ENCODE assay signal across 35 mouse cellular contexts in the genomic region with DNA sequence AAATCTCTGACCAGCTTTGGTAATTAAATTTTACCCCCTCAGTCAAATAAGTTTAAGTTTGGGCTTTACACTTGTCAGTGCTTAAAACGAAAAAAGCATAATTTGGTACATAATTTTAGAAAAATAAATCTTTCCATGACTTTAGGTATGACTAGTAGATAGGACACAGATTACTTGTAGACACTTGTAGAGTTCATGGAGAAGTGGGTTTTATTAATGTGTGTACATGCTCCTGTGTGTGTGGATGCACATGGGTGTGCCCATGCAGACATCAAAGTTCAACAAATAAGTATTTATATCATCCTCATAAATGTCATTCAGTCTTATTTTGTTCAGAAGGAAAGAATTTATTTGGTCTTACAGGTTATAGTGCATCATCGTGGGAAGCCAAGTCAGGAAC.
"Had no signal": no experiment of that assay in that cellular context is flagged by ENCODE, and none has a peak within 500 bp of the region (broad histone marks: within the 10 kb centered on the region; RNA-seq: fewer than 3 reads in every experiment).

No protein-coding gene starts in this region.

- DNase-seq: heart, postnatal 10 days; heart, postnatal 14 days; heart, postnatal 36 days; heart, postnatal 4 days; kidney, adult 11 months; kidney, adult 18-20 months; kidney, adult 2 months; kidney, adult 8-10 months; kidney, adult 9 months; kidney, postnatal 10 days; kidney, postnatal 14 days; kidney, postnatal 25 days; kidney, postnatal 36 days; kidney, postnatal 4 days; layer of hippocampus, adult 9-11 months; layer of hippocampus, postnatal 36 days had no signal

- H3K4me1 ChIP-seq: heart, embryonic 10.5 days; heart, embryonic 12.5 days; heart, embryonic 13.5 days; heart, embryonic 15.5 days; hindbrain, embryonic 10.5 days; hindbrain, embryonic 12.5 days; hindbrain, embryonic 15.5 days; intestine, embryonic 15.5 days; kidney, embryonic 15.5 days had no signal

- H3K9me3 ChIP-seq: heart, embryonic 10.5 days; heart, embryonic 12.5 days; heart, embryonic 13.5 days; heart, embryonic 15.5 days; hindbrain, embryonic 10.5 days; hindbrain, embryonic 12.5 days; hindbrain, embryonic 13.5 days; hindbrain, embryonic 15.5 days; intestine, embryonic 15.5 days; kidney, embryonic 15.5 days had no signal

- H3K4me3 ChIP-seq: heart, embryonic 10.5 days; heart, embryonic 12.5 days; heart, embryonic 13.5 days; heart, embryonic 15.5 days; hindbrain, embryonic 10.5 days; hindbrain, embryonic 12.5 days; hindbrain, embryonic 13.5 days; hindbrain, embryonic 15.5 days; intestine, embryonic 15.5 days; kidney, embryonic 15.5 days; layer of hippocampus, adult 2 months had no signal

- H3K27ac ChIP-seq: heart, embryonic 10.5 days; heart, embryonic 13.5 days; heart, embryonic 15.5 days; hindbrain, embryonic 10.5 days; hindbrain, embryonic 12.5 days; hindbrain, embryonic 13.5 days; hindbrain, embryonic 14.5 days; hindbrain, embryonic 15.5 days; hindbrain, postnatal 0 days; intestine, embryonic 15.5 days; kidney, embryonic 15.5 days; kidney, postnatal 0 days; layer of hippocampus, adult 2 months had no signal

- H3K4me2 ChIP-seq: heart, embryonic 11.5 days; heart, embryonic 12.5 days; heart, embryonic 13.5 days; heart, embryonic 15.5 days; hindbrain, embryonic 12.5 days; hindbrain, embryonic 13.5 days; hindbrain, embryonic 14.5 days; hindbrain, embryonic 15.5 days; intestine, embryonic 15.5 days; kidney, embryonic 15.5 days had no signal

- ATAC-seq: hindbrain, embryonic 16.5 days; hindbrain, postnatal 0 days; inflammation-experienced regulatory T-cells, adult 6 months; intestine, embryonic 15.5 days; intestine, embryonic 16.5 days; intestine, postnatal 0 days had no signal

- H3K9ac ChIP-seq: heart, embryonic 12.5 days; heart, embryonic 13.5 days; heart, embryonic 15.5 days; hindbrain, embryonic 12.5 days; hindbrain, embryonic 13.5 days; hindbrain, embryonic 14.5 days; hindbrain, embryonic 15.5 days; intestine, embryonic 15.5 days; kidney, embryonic 15.5 days had no signal

- H3K36me3 ChIP-seq: heart, embryonic 10.5 days; heart, embryonic 12.5 days; heart, embryonic 13.5 days; heart, embryonic 15.5 days; hindbrain, embryonic 10.5 days; hindbrain, embryonic 12.5 days; hindbrain, embryonic 13.5 days; hindbrain, embryonic 15.5 days; intestine, embryonic 15.5 days; kidney, embryonic 15.5 days had no signal

- H3K27me3 ChIP-seq: heart, embryonic 12.5 days; heart, embryonic 13.5 days; heart, embryonic 15.5 days; hindbrain, embryonic 12.5 days; hindbrain, embryonic 13.5 days; hindbrain, embryonic 15.5 days; intestine, embryonic 15.5 days; kidney, embryonic 15.5 days had no signal
